In genomic region chr11:110537602-110538001, GRCm38 (mm10) we compare ENCODE assay signal across 8 mouse cellular contexts.
DNase-seq lines count a peak whose midpoint lies in the region; ATAC-seq and TF ChIP-seq lines count a peak whose summit lies in the region.

No protein-coding gene starts in this region.

- no peaks in the 10 kb centered on the region for H3K4me1 ChIP-seq in E14TG2a.4 (replicated peaks; ENCODE audit: low read depth, low read length)
- no peaks in the 10 kb centered on the region for H3K4me1 ChIP-seq in forebrain, embryonic 12.5 days
- H3K4me1 ChIP-seq in heart, postnatal 0 days (ENCODE audit: control insufficient read depth, insufficient read depth) = no peaks in the 10 kb centered on the region
- H3K4me1 ChIP-seq in liver, embryonic 16.5 days (ENCODE audit: control insufficient read depth, low read depth, low read length) = no peaks in the 10 kb centered on the region
- H3K4me1 ChIP-seq in neural tube, embryonic 12.5 days = no peaks in the 10 kb centered on the region
- peaks cover 3% of the 10 kb centered on the region; the same call in 1 of the 2 replicates for H3K4me1 ChIP-seq in testis, adult 2 months (ENCODE audit: control insufficient read depth, insufficient read depth, low read length)

- no peak overlapping the region for H3K27ac ChIP-seq in forebrain, embryonic 12.5 days
- H3K27ac ChIP-seq in heart, postnatal 0 days (ENCODE audit: low read depth) = no peak overlapping the region
- no peak overlapping the region for H3K27ac ChIP-seq in liver, embryonic 16.5 days (ENCODE audit: low read length)
- no peak overlapping the region for H3K27ac ChIP-seq in neural tube, embryonic 12.5 days
- no peak overlapping the region for H3K27ac ChIP-seq in testis, adult 2 months (ENCODE audit: control insufficient read depth, insufficient read depth, low read depth, low read length)

- TF ChIP-seq EP300 in heart, postnatal 0 days (IDR thresholded peaks at IDR 0.05; ENCODE audit: low read depth) = no peak

- ATAC-seq in forebrain, embryonic 12.5 days (ENCODE audit: low FRiP score) = peak; percentile 82
- no peak for ATAC-seq in heart, postnatal 0 days (ENCODE audit: insufficient read depth, low read depth)
- peak; percentile 24; the same call in 1 of the 2 replicates for ATAC-seq in liver, embryonic 16.5 days (ENCODE audit: low read depth)
- no peak; the same call in 1 of the 2 replicates for ATAC-seq in neural tube, embryonic 12.5 days (ENCODE audit: low FRiP score, low read depth)

- peak; percentile 47 for DNase-seq in c-Kit-positive CD71-positive TER-119-negative erythroid progenitor cells, embryonic 14.5 days (ENCODE audit: low read depth)
- DNase-seq in heart, postnatal 0 days (ENCODE audit: low spot score) = peak; percentile 77
- peak; percentile 74 to 76 for DNase-seq in kidney, postnatal 4 days

- H3K9me3 ChIP-seq in E14TG2a.4 (ENCODE audit: low read length) = 0 out of 2 replicates have a peak, but pooled peaks cover 9% of the 10 kb centered on the region
- no peaks in the 10 kb centered on the region for H3K9me3 ChIP-seq in forebrain, embryonic 12.5 days
- no peaks in the 10 kb centered on the region for H3K9me3 ChIP-seq in heart, postnatal 0 days (replicated peaks; ENCODE audit: control insufficient read depth, low read length)
- H3K9me3 ChIP-seq in liver, embryonic 16.5 days (replicated peaks; ENCODE audit: control insufficient read depth, low read length) = no peaks in the 10 kb centered on the region
- H3K9me3 ChIP-seq in neural tube, embryonic 12.5 days = no peaks in the 10 kb centered on the region

- peak; percentile 45 for TF ChIP-seq CTCF in E14TG2a.4 (conservative IDR thresholded peaks at IDR 0.05; ENCODE audit: low read length)
- peak; percentile 79 for TF ChIP-seq CTCF in heart, postnatal 0 days (IDR thresholded peaks at IDR 0.05; ENCODE audit: low read depth)
- peak; percentile 53; the same call in 1 of the 2 replicates for TF ChIP-seq CTCF in testis, adult 2 months (IDR thresholded peaks at IDR 0.05; ENCODE audit: control insufficient read depth, insufficient read depth, insufficient replicate concordance, low read depth, low read length)

- no peaks in the 10 kb centered on the region for H3K27me3 ChIP-seq in E14TG2a.4 (ENCODE audit: insufficient read depth, low read length)
- no peaks in the 10 kb centered on the region for H3K27me3 ChIP-seq in forebrain, embryonic 12.5 days
- H3K27me3 ChIP-seq in heart, postnatal 0 days (ENCODE audit: control insufficient read depth, insufficient read depth, low read length) = no peaks in the 10 kb centered on the region
- H3K27me3 ChIP-seq in liver, embryonic 16.5 days (ENCODE audit: control insufficient read depth, insufficient read depth, low read depth, low read length) = no peaks in the 10 kb centered on the region
- no peaks in the 10 kb centered on the region for H3K27me3 ChIP-seq in neural tube, embryonic 12.5 days (replicated peaks)
- no peaks in the 10 kb centered on the region for H3K27me3 ChIP-seq in testis, adult 2 months (ENCODE audit: control insufficient read depth, insufficient read depth, low read length)

- peak overlapping the region; percentile 33 for H3K4me2 ChIP-seq in forebrain, embryonic 12.5 days
- peak overlapping the region; percentile 62 for H3K4me2 ChIP-seq in heart, postnatal 0 days (ENCODE audit: low read depth, low read length)
- H3K4me2 ChIP-seq in liver, embryonic 16.5 days (ENCODE audit: low read depth, low read length) = peak overlapping the region; percentile 46
- H3K4me2 ChIP-seq in neural tube, embryonic 12.5 days (replicated peaks) = peak overlapping the region; percentile 42

- 11% methylated on average over 15 of the region's 15 CpGs for WGBS in forebrain, embryonic 12.5 days
- WGBS in heart, postnatal 0 days = 6% methylated on average over 15 of the region's 15 CpGs
- 4% methylated on average over 15 of the region's 15 CpGs for WGBS in liver, embryonic 16.5 days (ENCODE audit: insufficient replicate concordance)
- 17% methylated on average over 15 of the region's 15 CpGs for WGBS in neural tube, embryonic 12.5 days

- H3K4me3 ChIP-seq in E14TG2a.4 (replicated peaks; ENCODE audit: low read length) = no peak overlapping the region
- no peak overlapping the region for H3K4me3 ChIP-seq in forebrain, embryonic 12.5 days (replicated peaks)
- peak overlapping the region; percentile 27 for H3K4me3 ChIP-seq in heart, postnatal 0 days (ENCODE audit: low read depth, low read length)
- peak overlapping the region; percentile 35 for H3K4me3 ChIP-seq in liver, embryonic 16.5 days (ENCODE audit: low read depth, low read length)
- H3K4me3 ChIP-seq in neural tube, embryonic 12.5 days = no peak overlapping the region
- H3K4me3 ChIP-seq in testis, adult 2 months (ENCODE audit: control insufficient read depth, low read depth, low read length) = peak overlapping the region; percentile 60

- TF ChIP-seq POLR2A in testis, adult 2 months (IDR thresholded peaks at IDR 0.05; ENCODE audit: control insufficient read depth, low read depth, low read length) = no peak

- no peak overlapping the region for H3K9ac ChIP-seq in forebrain, embryonic 12.5 days
- H3K9ac ChIP-seq in heart, postnatal 0 days (replicated peaks; ENCODE audit: low read depth, low read length) = no peak overlapping the region
- H3K9ac ChIP-seq in liver, embryonic 16.5 days (ENCODE audit: low read depth, low read length) = no peak overlapping the region
- no peak overlapping the region for H3K9ac ChIP-seq in neural tube, embryonic 12.5 days

- no peaks in the 10 kb centered on the region for H3K36me3 ChIP-seq in E14TG2a.4 (ENCODE audit: insufficient read depth, low read length)
- H3K36me3 ChIP-seq in forebrain, embryonic 12.5 days (replicated peaks) = no peaks in the 10 kb centered on the region
- H3K36me3 ChIP-seq in heart, postnatal 0 days (replicated peaks; ENCODE audit: control insufficient read depth, insufficient read depth, low read length) = no peaks in the 10 kb centered on the region
- no peaks in the 10 kb centered on the region for H3K36me3 ChIP-seq in liver, embryonic 16.5 days (ENCODE audit: control insufficient read depth, insufficient read depth)
- no peaks in the 10 kb centered on the region for H3K36me3 ChIP-seq in neural tube, embryonic 12.5 days
- H3K36me3 ChIP-seq in testis, adult 2 months (ENCODE audit: control insufficient read depth, insufficient read depth, low read length) = no peaks in the 10 kb centered on the region

Comparison
In these comparisons a context has a peak if more than half of its experiments do, and no peak if none do; other contexts are left out.
1. H3K4me3 ChIP-seq: peak in heart, postnatal 0 days (single experiment), liver, embryonic 16.5 days (single experiment) and testis, adult 2 months (single experiment); none in E14TG2a.4 (single experiment), forebrain, embryonic 12.5 days (single experiment) and neural tube, embryonic 12.5 days (single experiment).
2. ATAC-seq: peak in forebrain, embryonic 12.5 days (single experiment) and liver, embryonic 16.5 days (single experiment); none in heart, postnatal 0 days (single experiment) and neural tube, embryonic 12.5 days (single experiment).
3. Peak in every context shown above with its lines, with median percentiles within 50 percentile points of each other: CTCF ChIP-seq, DNase-seq and H3K4me2 ChIP-seq.